Mouse (Mus musculus) C2C12 (cell line): Measurements from ENCODE around the gene Gm136.

ENCODE experiments used
- CEBPB ChIP-seq: IDR thresholded peaks from one replicate; pipeline ENCODE4 v1.6.1; 2011; ENCODE audit warnings: low read depth, mild to moderate bottlenecking, control low read depth, moderate library complexity
- CTCF ChIP-seq: IDR thresholded peaks from one replicate; pipeline ENCODE4 v1.5.1; 2011; ENCODE audit not compliant: control insufficient read depth, insufficient read depth, insufficient read length
- MAX ChIP-seq: IDR thresholded peaks from one replicate; pipeline ENCODE4 v1.6.1; 2011; ENCODE audit warnings: mild to moderate bottlenecking, control low read depth
- MYOD1 ChIP-seq: IDR thresholded peaks from one replicate; pipeline ENCODE4 v1.6.1; 2011; ENCODE audit warnings: low read depth; ENCODE audit not compliant: control insufficient read depth, insufficient read length
- MYOG ChIP-seq: IDR thresholded peaks from one replicate; pipeline ENCODE4 v1.6.1; 2011; ENCODE audit not compliant: control insufficient read depth, insufficient read length; ENCODE audit errors: extremely low read depth

- TF ChIP-seq CTCF: no peak
- TF ChIP-seq MAX: no peak
- TF ChIP-seq MYOG: no peak
- no peak for TF ChIP-seq CEBPB
- TF ChIP-seq MYOD1: no peak
These were observed 35.8 kb downstream of the Gm136 start for GRCm38 (mm10) chr4:34720127-34720895.
